Mouse (Mus musculus): ENCODE measurements around the gene Slc25a54. TPM values are rescaled to one million over a fixed set of nuclear protein-coding genes. Genes with fewer than 3 reads are reported as not detected.

Gene Slc25a54
- polyA plus RNA-seq, 1 experiment = not detected

- TF ChIP-seq POLR2A (IDR thresholded peaks at IDR 0.05; ENCODE audit: low read depth, low read length) (no peak), CTCF (IDR thresholded peaks at IDR 0.05; ENCODE audit: extremely low read depth, insufficient read length, insufficient replicate concordance, low read depth, low read length) (no peak)
- Histone ChIP-seq H3K36me3 (ENCODE audit: control insufficient read depth, insufficient read depth, low read length) (peaks cover 5% of the 10 kb centered on the region; the same call in 1 of the 2 replicates), H3K4me3 (ENCODE audit: low read depth, low read length) (peak overlapping the region; percentile 97), H3K27ac (ENCODE audit: insufficient read depth, low read depth, low read length) (peak overlapping the region; percentile 99), H3K27me3 (ENCODE audit: control insufficient read depth, insufficient read depth, low read length) (no peaks in the 10 kb centered on the region), H3K4me1 (ENCODE audit: control insufficient read depth, insufficient read depth, insufficient read length, low read length) (peaks cover 16% of the 10 kb centered on the region)
- 4% methylated on average over 8 of the region's 8 CpGs for WGBS
Observed at GRCm38 (mm10) chr3:109123531-109123981, 43.3 kb downstream of the Slc25a54 start.

- peaks cover 5% of the 10 kb centered on the region; the same call in 1 of the 2 replicates for H3K36me3 ChIP-seq (ENCODE audit: control insufficient read depth, insufficient read depth, low read length)
- WGBS = 23% methylated on average over 4 of the region's 4 CpGs
Observed at GRCm38 (mm10) chr3:109124091-109124490, 43.8 kb downstream of the Slc25a54 start.

DNA sequence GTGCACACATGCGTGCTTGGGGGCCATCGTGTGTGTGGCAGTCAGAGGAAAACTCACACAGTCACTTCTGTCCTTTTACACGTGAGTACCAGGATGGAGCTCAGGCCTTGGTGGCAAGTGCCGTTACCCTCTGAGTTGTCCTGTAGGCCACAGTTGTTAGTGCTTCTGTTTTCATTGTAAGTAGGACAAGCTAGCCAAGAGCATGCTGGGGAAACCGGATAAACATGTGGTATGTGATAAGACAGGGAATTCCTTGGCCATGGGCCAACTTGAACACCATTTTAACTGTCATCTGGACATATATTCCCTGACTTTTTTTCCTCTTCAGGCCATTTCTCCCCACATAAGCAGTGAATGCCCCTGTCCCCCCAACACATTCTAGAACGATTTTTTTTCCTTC, 45.3 kb downstream of the Slc25a54 start:
- peaks cover 7% of the 10 kb centered on the region; the same call in 1 of the 2 replicates for H3K36me3 ChIP-seq (ENCODE audit: control insufficient read depth, insufficient read depth, low read length)
- no peak overlapping the region for H3K27ac ChIP-seq (ENCODE audit: insufficient read depth, low read depth, low read length)
- H3K4me3 ChIP-seq (ENCODE audit: low read depth, low read length) = no peak overlapping the region
- H3K27me3 ChIP-seq (ENCODE audit: control insufficient read depth, insufficient read depth, low read length) = no peaks in the 10 kb centered on the region
- H3K4me1 ChIP-seq (ENCODE audit: control insufficient read depth, insufficient read depth, insufficient read length, low read length) = peaks cover 23% of the 10 kb centered on the region
- TF ChIP-seq CTCF (IDR thresholded peaks at IDR 0.05; ENCODE audit: extremely low read depth, insufficient read length, insufficient replicate concordance, low read depth, low read length) (no peak), POLR2A (IDR thresholded peaks at IDR 0.05; ENCODE audit: low read depth, low read length) (no peak)
- WGBS = 59% methylated on average over 6 of the region's 6 CpGs

More at GRCm38 (mm10) chr3:109124091-109124490, 43.8 kb downstream of the Slc25a54 start:
- H3K4me1 ChIP-seq (ENCODE audit: control insufficient read depth, insufficient read depth, insufficient read length, low read length) = peaks cover 15% of the 10 kb centered on the region
- peak overlapping the region; percentile 78 for H3K27ac ChIP-seq (ENCODE audit: insufficient read depth, low read depth, low read length)
- peak overlapping the region; percentile 7; the same call in 1 of the 2 replicates for H3K4me3 ChIP-seq (ENCODE audit: low read depth, low read length)
- TF ChIP-seq CTCF (IDR thresholded peaks at IDR 0.05; ENCODE audit: extremely low read depth, insufficient read length, insufficient replicate concordance, low read depth, low read length) (no peak), POLR2A (IDR thresholded peaks at IDR 0.05; ENCODE audit: low read depth, low read length) (no peak)
- no peaks in the 10 kb centered on the region for H3K27me3 ChIP-seq (ENCODE audit: control insufficient read depth, insufficient read depth, low read length)

DNA sequence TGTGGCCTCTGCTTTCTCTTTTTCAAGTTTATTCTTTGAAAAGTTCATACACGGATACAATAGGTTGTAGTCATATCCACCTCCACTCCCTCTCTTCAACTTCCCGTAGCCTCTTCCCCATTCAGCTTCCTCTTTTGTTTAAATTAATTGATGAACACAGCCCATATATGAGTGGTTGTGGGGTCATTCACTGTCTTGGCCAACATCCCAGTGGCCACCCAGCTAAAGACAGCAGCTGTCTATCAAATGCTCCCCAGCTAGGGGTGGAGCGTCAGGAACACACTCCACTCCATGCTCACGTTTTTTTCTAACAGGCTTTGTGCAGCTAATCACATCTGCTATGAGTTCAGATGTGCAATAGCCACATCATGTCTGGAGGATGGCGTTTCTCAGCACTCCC, 49.5 kb downstream of the Slc25a54 start:
- H3K4me1 ChIP-seq (ENCODE audit: control insufficient read depth, insufficient read depth, insufficient read length, low read length) = peaks cover 21% of the 10 kb centered on the region
- H3K27ac ChIP-seq (ENCODE audit: insufficient read depth, low read depth, low read length) = no peak overlapping the region
- WGBS = 65% methylated on average over 5 of the region's 5 CpGs
- H3K4me3 ChIP-seq (ENCODE audit: low read depth, low read length) = no peak overlapping the region
- peaks cover 16% of the 10 kb centered on the region for H3K36me3 ChIP-seq (ENCODE audit: control insufficient read depth, insufficient read depth, low read length)
- H3K27me3 ChIP-seq (ENCODE audit: control insufficient read depth, insufficient read depth, low read length) = no peaks in the 10 kb centered on the region
- TF ChIP-seq POLR2A (IDR thresholded peaks at IDR 0.05; ENCODE audit: low read depth, low read length) = no peak
- no peak for TF ChIP-seq CTCF (IDR thresholded peaks at IDR 0.05; ENCODE audit: extremely low read depth, insufficient read length, insufficient replicate concordance, low read depth, low read length)

GRCm38 (mm10) chr3:109132966-109133365, 52.7 kb downstream of the Slc25a54 start:
- H3K27me3 ChIP-seq (ENCODE audit: control insufficient read depth, insufficient read depth, low read length) = no peaks in the 10 kb centered on the region
- no peak overlapping the region for H3K27ac ChIP-seq (ENCODE audit: insufficient read depth, low read depth, low read length)
- no peak overlapping the region for H3K4me3 ChIP-seq (ENCODE audit: low read depth, low read length)
- H3K36me3 ChIP-seq (ENCODE audit: control insufficient read depth, insufficient read depth, low read length) = peaks cover 21% of the 10 kb centered on the region
- TF ChIP-seq CTCF (IDR thresholded peaks at IDR 0.05; ENCODE audit: extremely low read depth, insufficient read length, insufficient replicate concordance, low read depth, low read length) (no peak), POLR2A (IDR thresholded peaks at IDR 0.05; ENCODE audit: low read depth, low read length) (no peak)
- H3K4me1 ChIP-seq (ENCODE audit: control insufficient read depth, insufficient read depth, insufficient read length, low read length) = peaks cover 11% of the 10 kb centered on the region; the same call in 1 of the 2 replicates
- WGBS = 85% methylated on average over 4 of the region's 4 CpGs

- Histone ChIP-seq H3K4me1 (ENCODE audit: control insufficient read depth, insufficient read depth, insufficient read length, low read length) (peaks cover 8% of the 10 kb centered on the region; the same call in 1 of the 2 replicates), H3K4me3 (ENCODE audit: low read depth, low read length) (no peak overlapping the region), H3K27ac (ENCODE audit: insufficient read depth, low read depth, low read length) (no peak overlapping the region), H3K36me3 (ENCODE audit: control insufficient read depth, insufficient read depth, low read length) (peaks cover 20% of the 10 kb centered on the region), H3K27me3 (ENCODE audit: control insufficient read depth, insufficient read depth, low read length) (no peaks in the 10 kb centered on the region)
- TF ChIP-seq CTCF (IDR thresholded peaks at IDR 0.05; ENCODE audit: extremely low read depth, insufficient read length, insufficient replicate concordance, low read depth, low read length) (no peak), POLR2A (IDR thresholded peaks at IDR 0.05; ENCODE audit: low read depth, low read length) (no peak)
- WGBS = 96% methylated on average over 15 of the region's 15 CpGs
Observed at GRCm38 (mm10) chr3:109134036-109134435, 53.8 kb downstream of the Slc25a54 start.

- Histone ChIP-seq H3K27ac (ENCODE audit: insufficient read depth, low read depth, low read length) (no peak overlapping the region), H3K4me3 (ENCODE audit: low read depth, low read length) (no peak overlapping the region), H3K27me3 (ENCODE audit: control insufficient read depth, insufficient read depth, low read length) (no peaks in the 10 kb centered on the region), H3K36me3 (ENCODE audit: control insufficient read depth, insufficient read depth, low read length) (peaks cover 18% of the 10 kb centered on the region), H3K4me1 (ENCODE audit: control insufficient read depth, insufficient read depth, insufficient read length, low read length) (no peaks in the 10 kb centered on the region)
- WGBS = 79% methylated on average over 1 of the region's 1 CpGs
- no peak for TF ChIP-seq POLR2A (IDR thresholded peaks at IDR 0.05; ENCODE audit: low read depth, low read length)
- TF ChIP-seq CTCF (IDR thresholded peaks at IDR 0.05; ENCODE audit: extremely low read depth, insufficient read length, insufficient replicate concordance, low read depth, low read length) = no peak
Observed at GRCm38 (mm10) chr3:109135352-109135751, 55.1 kb downstream of the Slc25a54 start.

All from small intestine, adult 2 months (tissue).